Mouse (Mus musculus): Measurements from ENCODE around the gene Rab3gap2. TPM values are rescaled to one million over a fixed set of nuclear protein-coding genes. Genes with fewer than 3 reads are reported as not detected.
A peak's percentile ranks its signal among the peaks of the same experiment; 100 is the strongest.

Rab3gap2 gene
- polyA plus RNA-seq, 1 experiment: 14.5 TPM

DNA sequence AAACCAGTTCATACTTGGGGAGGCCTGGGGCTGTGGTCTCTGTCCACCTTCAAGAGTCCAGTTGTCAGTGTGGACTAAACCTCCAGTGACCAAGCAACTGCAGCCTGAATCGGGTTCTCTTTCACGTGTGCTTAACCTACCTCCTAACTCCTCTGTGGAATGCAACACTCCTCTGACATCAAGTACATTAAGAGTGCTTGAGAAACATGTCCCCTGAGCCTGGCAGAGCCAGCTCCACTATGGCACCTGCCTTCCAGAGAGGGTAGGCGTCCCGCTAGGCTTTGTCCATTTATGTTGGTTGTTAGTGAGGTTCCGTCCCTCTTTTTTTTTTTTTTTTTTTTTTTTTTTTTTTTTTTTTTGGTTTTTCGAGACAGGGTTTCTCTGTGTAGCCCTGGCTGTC, 23.0 kb downstream of the Rab3gap2 start:
- TF ChIP-seq POLR2A (IDR thresholded peaks at IDR 0.05; ENCODE audit: low read depth, low read length): no peak
- Histone ChIP-seq H3K27me3 (replicated peaks; ENCODE audit: control insufficient read depth, insufficient read depth, low read length) (no peaks in the 10 kb centered on the region), H3K4me1 (ENCODE audit: control insufficient read depth, insufficient read depth, low read length) (0 out of 2 replicates have a peak, but pooled peaks cover 2% of the 10 kb centered on the region), H3K27ac (ENCODE audit: insufficient read depth, low read depth, low read length) (no peak overlapping the region), H3K36me3 (ENCODE audit: control insufficient read depth, insufficient read depth, low read length) (no peaks in the 10 kb centered on the region; the same call in 1 of the 2 replicates), H3K4me3 (ENCODE audit: insufficient read depth, low read depth, low read length) (no peak overlapping the region)
- DNase-seq: no peak
- WGBS: 96% methylated on average over 6 of the region's 6 CpGs

GRCm38 (mm10) chr1:185227766-185228165, 23.8 kb downstream of the Rab3gap2 start:
- H3K27ac ChIP-seq (ENCODE audit: insufficient read depth, low read depth, low read length): no peak overlapping the region
- H3K36me3 ChIP-seq (ENCODE audit: control insufficient read depth, insufficient read depth, low read length): no peaks in the 10 kb centered on the region; the same call in 1 of the 2 replicates
- no peak for DNase-seq
- H3K4me1 ChIP-seq (ENCODE audit: control insufficient read depth, insufficient read depth, low read length): 0 out of 2 replicates have a peak, but pooled peaks cover 2% of the 10 kb centered on the region
- WGBS: 66% methylated on average over 7 of the region's 7 CpGs
- H3K4me3 ChIP-seq (ENCODE audit: insufficient read depth, low read depth, low read length): no peak overlapping the region
- H3K27me3 ChIP-seq (replicated peaks; ENCODE audit: control insufficient read depth, insufficient read depth, low read length): no peaks in the 10 kb centered on the region
- TF ChIP-seq POLR2A (IDR thresholded peaks at IDR 0.05; ENCODE audit: low read depth, low read length): no peak
- no peak for TF ChIP-seq CTCF (conservative IDR thresholded peaks at IDR 0.05; ENCODE audit: insufficient read depth, insufficient read length, low read depth, low read length)

- no peak for DNase-seq
Observed at GRCm38 (mm10) chr1:185229406-185230201, 25.7 kb downstream of the Rab3gap2 start.

DNA sequence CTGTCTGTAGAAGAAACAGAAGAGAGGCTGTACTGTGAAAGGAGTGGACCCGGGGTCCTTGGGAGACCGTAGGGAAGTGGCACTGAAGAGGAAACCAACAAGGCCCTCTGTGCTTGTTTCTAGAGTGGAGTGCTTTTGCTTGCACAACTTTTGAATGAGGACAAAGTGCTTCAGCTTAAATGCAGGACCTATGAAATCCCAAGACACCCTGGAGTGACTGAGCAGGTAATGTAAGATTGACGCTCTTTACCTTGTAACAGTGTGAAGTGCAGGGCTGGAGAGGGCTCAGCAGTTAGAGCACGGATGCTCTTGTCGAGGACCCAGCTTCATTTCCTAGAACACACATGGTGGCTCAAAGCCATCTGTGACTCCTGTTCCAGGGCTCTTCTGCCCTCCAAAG, 31.9 kb downstream of the Rab3gap2 start:
- Histone ChIP-seq H3K4me1 (ENCODE audit: control insufficient read depth, insufficient read depth, low read length) (no peaks in the 10 kb centered on the region), H3K4me3 (ENCODE audit: insufficient read depth, low read depth, low read length) (no peak overlapping the region), H3K27ac (ENCODE audit: insufficient read depth, low read depth, low read length) (no peak overlapping the region), H3K36me3 (ENCODE audit: control insufficient read depth, insufficient read depth, low read length) (peaks cover 6% of the 10 kb centered on the region), H3K27me3 (replicated peaks; ENCODE audit: control insufficient read depth, insufficient read depth, low read length) (no peaks in the 10 kb centered on the region)
- TF ChIP-seq CTCF (conservative IDR thresholded peaks at IDR 0.05; ENCODE audit: insufficient read depth, insufficient read length, low read depth, low read length) (no peak), POLR2A (IDR thresholded peaks at IDR 0.05; ENCODE audit: low read depth, low read length) (no peak)
- 92% methylated on average over 5 of the region's 5 CpGs for WGBS
- DNase-seq: no peak

More at GRCm38 (mm10) chr1:185229406-185230201, 25.7 kb downstream of the Rab3gap2 start:
- no peak overlapping the region for H3K4me3 ChIP-seq (ENCODE audit: insufficient read depth, low read depth, low read length)
- no peaks in the 10 kb centered on the region for H3K36me3 ChIP-seq (ENCODE audit: control insufficient read depth, insufficient read depth, low read length)
- 0 out of 2 replicates have a peak, but pooled peaks cover 2% of the 10 kb centered on the region for H3K4me1 ChIP-seq (ENCODE audit: control insufficient read depth, insufficient read depth, low read length)
- no peak overlapping the region for H3K27ac ChIP-seq (ENCODE audit: insufficient read depth, low read depth, low read length)
- WGBS: 56% methylated on average over 7 of the region's 7 CpGs
- no peak for TF ChIP-seq CTCF (conservative IDR thresholded peaks at IDR 0.05; ENCODE audit: insufficient read depth, insufficient read length, low read depth, low read length)
- TF ChIP-seq POLR2A (IDR thresholded peaks at IDR 0.05; ENCODE audit: low read depth, low read length): no peak
- no peaks in the 10 kb centered on the region for H3K27me3 ChIP-seq (replicated peaks; ENCODE audit: control insufficient read depth, insufficient read depth, low read length)

GRCm38 (mm10) chr1:185236530-185236929, 32.6 kb downstream of the Rab3gap2 start:
- peak; percentile 34 for TF ChIP-seq CTCF (conservative IDR thresholded peaks at IDR 0.05; ENCODE audit: insufficient read depth, insufficient read length, low read depth, low read length)
- no peak for TF ChIP-seq POLR2A (IDR thresholded peaks at IDR 0.05; ENCODE audit: low read depth, low read length)
- H3K4me3 ChIP-seq (ENCODE audit: insufficient read depth, low read depth, low read length): no peak overlapping the region
- no peaks in the 10 kb centered on the region for H3K4me1 ChIP-seq (ENCODE audit: control insufficient read depth, insufficient read depth, low read length)
- no peak for DNase-seq
- no peak overlapping the region for H3K27ac ChIP-seq (ENCODE audit: insufficient read depth, low read depth, low read length)
- no peaks in the 10 kb centered on the region for H3K27me3 ChIP-seq (replicated peaks; ENCODE audit: control insufficient read depth, insufficient read depth, low read length)
- peaks cover 7% of the 10 kb centered on the region for H3K36me3 ChIP-seq (ENCODE audit: control insufficient read depth, insufficient read depth, low read length)
- 82% methylated on average over 4 of the region's 4 CpGs for WGBS

GRCm38 (mm10) chr1:185243013-185243412, 39.1 kb downstream of the Rab3gap2 start:
- peaks cover 3% of the 10 kb centered on the region; the same call in 1 of the 2 replicates for H3K36me3 ChIP-seq (ENCODE audit: control insufficient read depth, insufficient read depth, low read length)
- H3K27me3 ChIP-seq (replicated peaks; ENCODE audit: control insufficient read depth, insufficient read depth, low read length): no peaks in the 10 kb centered on the region
- H3K4me3 ChIP-seq (ENCODE audit: insufficient read depth, low read depth, low read length): no peak overlapping the region
- TF ChIP-seq CTCF (conservative IDR thresholded peaks at IDR 0.05; ENCODE audit: insufficient read depth, insufficient read length, low read depth, low read length): no peak
- no peak for TF ChIP-seq POLR2A (IDR thresholded peaks at IDR 0.05; ENCODE audit: low read depth, low read length)
- WGBS: 83% methylated on average over 8 of the region's 8 CpGs
- no peak for DNase-seq
- H3K4me1 ChIP-seq (ENCODE audit: control insufficient read depth, insufficient read depth, low read length): peaks cover 6% of the 10 kb centered on the region; the same call in 1 of the 2 replicates
- H3K27ac ChIP-seq (ENCODE audit: insufficient read depth, low read depth, low read length): no peak overlapping the region

GRCm38 (mm10) chr1:185245456-185245855, 41.5 kb downstream of the Rab3gap2 start:
- 73% methylated on average over 7 of the region's 7 CpGs for WGBS

More at GRCm38 (mm10) chr1:185245456-185245855, 41.5 kb downstream of the Rab3gap2 start:
- Histone ChIP-seq H3K27ac (ENCODE audit: insufficient read depth, low read depth, low read length) (no peak overlapping the region), H3K4me1 (ENCODE audit: control insufficient read depth, insufficient read depth, low read length) (peaks cover 6% of the 10 kb centered on the region; the same call in 1 of the 2 replicates), H3K4me3 (ENCODE audit: insufficient read depth, low read depth, low read length) (no peak overlapping the region), H3K27me3 (replicated peaks; ENCODE audit: control insufficient read depth, insufficient read depth, low read length) (no peaks in the 10 kb centered on the region), H3K36me3 (ENCODE audit: control insufficient read depth, insufficient read depth, low read length) (peaks cover 2% of the 10 kb centered on the region; the same call in 1 of the 2 replicates)
- no peak for DNase-seq
- no peak for TF ChIP-seq CTCF (conservative IDR thresholded peaks at IDR 0.05; ENCODE audit: insufficient read depth, insufficient read length, low read depth, low read length)
- no peak for TF ChIP-seq POLR2A (IDR thresholded peaks at IDR 0.05; ENCODE audit: low read depth, low read length)
